Mouse (Mus musculus) ES-CJ7 (cell line): Measurements from ENCODE around the gene Rgmb.

ENCODE experiments used
- DNase-seq: peaks from one replicate; pipeline ENCODE4 v3.0.0; 2011; ENCODE audit warnings: low read depth, low spot score

The Rgmb gene

DNA sequence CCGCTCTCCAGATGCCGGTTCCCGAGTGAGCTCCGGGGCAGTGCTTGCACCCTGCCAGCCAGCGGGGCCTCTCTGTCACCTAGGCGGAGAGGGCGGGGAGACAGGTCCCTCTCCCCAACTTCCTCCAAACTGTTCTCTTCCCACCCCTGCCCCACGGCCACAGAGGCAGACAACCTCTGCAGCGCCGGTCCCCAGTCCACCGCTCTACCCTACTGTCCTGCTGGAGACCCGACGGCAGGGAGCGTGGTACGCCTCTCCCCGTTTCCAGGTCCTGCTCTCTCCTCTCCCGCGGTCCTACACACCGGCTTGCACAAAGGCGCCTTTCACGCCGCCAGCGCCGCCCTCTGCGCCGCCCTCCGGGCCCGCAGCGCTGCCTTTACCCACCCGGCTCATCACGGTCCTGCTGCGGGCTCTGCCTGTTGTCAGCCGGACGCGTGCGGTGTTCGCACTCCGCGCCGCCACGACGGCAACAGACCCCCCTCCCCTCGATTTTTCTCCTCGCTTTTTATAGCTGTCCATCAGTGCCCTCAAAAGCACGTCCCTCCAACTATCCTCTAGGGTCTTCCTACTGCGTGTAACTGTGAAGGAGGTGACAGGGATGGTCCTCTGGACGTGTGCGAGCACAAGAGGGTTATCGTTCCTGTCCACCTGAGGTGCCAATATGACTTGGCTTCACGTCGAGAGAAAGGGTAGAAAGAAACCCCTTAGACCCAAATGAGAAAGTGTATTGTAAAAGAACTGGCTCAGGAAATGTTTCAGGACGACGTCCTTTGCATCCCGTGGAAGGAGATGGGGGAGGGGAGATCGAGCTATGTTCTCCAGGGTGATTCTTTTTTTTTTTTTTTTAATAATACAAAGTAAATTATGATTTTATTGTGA, at the start of gene Rgmb:
Rgmb (minus strand) TSS at position 274 of the 879 bp plus-strand sequence.
- DNase-seq = peak; percentile 25

DNA sequence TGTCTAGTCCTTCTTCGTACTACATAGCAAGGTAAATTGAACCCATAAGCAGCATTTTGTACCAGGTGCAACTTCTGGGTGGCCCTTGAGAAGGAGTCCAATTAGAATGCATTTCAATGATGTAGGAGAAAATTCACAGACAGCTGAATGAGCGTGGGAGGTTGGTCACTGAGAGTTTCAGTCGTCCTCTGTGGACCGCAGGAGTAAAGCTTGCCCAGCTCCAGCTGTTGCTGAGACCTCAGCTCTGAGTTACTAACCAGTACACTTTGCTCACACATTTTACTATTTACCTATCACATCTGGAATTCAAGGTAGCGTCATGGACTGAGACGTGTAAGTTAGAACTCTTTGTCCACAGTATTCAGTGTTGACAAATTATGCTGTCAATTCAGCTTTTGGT, 43.9 kb upstream of the Rgmb start:
- no peak for DNase-seq

DNA sequence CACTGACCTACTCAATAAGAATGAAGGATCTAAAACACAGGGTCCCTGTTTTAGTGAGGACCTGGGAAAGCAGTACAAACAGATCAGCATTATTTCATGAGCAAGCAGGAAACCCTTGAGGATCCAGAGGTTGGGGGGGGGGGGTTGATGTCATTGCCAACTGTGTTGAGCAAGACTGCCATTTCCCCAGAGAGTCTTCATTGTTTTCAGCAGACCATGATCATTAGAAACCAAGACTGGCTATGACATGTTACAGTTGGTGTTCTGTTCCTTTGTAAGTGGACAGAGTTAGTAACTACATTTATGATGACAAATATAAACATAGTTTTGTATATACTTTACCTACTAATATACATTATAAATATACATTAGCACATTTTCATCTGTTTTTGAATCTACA, 41.3 kb upstream of the Rgmb start:
- no peak for DNase-seq

DNA sequence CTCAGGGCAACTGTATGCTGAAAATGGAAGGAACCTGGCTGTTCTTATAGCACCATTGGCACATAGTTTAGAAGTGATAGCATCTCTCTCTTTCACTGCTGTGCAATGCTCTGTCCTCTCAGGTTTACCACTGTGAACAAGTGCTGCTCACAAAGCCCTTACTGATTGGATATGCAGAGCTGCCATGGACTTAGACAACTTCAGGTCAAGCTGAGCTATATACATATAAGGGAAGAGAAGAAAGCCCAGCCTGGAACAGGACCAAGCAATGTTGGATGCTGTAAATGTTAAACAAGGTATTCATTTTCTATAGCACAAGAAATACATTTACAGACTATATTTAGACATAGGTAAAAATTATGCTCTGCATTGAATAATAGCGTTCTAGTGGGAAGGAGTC, 34.4 kb upstream of the Rgmb start:
- no peak for DNase-seq

DNA sequence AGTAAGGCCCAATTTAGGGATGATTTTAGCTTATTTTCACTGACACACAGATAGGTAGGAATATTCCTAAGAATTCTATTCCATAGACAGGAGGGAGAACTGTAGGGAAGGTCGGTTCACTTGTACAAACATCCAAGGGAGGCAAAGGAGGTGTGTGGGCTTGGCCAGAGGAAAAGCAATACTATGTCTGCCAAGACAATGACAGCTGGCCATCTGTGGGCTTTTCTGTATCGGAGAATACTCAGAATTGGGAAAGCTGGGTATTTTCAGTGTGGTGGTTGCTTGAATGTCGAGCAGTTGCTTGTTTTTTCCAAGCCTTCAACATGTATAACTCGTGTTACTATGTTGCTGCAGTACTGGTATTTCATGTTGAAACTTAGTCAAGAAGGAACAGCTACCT, 31.5 kb upstream of the Rgmb start:
- DNase-seq = no peak

DNA sequence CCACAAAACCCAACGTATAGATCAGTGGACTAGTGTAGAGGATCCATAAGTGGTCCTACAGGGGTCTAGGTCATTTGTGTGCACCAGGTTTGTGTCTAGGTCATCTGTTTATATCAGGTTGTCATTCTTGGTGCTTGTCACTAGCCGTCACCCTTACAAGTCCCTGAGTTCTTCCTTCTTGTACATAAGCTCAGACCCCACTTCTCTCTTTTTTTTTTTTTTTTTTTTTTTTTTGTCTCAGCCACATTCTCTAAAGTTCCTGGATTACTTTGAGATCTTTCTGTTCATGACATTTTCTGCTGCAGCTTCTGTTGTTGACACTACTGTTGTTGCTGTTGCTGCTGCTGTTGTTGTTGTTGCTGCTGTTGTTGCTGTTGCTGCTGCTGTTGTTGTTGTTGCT, 22.3 kb upstream of the Rgmb start:
- DNase-seq = no peak

GRCm38 (mm10) chr17:15850544-15850943, 19.7 kb upstream of the Rgmb start:
- no peak for DNase-seq

GRCm38 (mm10) chr17:15841425-15841824, 10.6 kb upstream of the Rgmb start:
- DNase-seq = no peak

GRCm38 (mm10) chr17:15832398-15832797, 1.6 kb upstream of the Rgmb start:
- DNase-seq = no peak

DNA sequence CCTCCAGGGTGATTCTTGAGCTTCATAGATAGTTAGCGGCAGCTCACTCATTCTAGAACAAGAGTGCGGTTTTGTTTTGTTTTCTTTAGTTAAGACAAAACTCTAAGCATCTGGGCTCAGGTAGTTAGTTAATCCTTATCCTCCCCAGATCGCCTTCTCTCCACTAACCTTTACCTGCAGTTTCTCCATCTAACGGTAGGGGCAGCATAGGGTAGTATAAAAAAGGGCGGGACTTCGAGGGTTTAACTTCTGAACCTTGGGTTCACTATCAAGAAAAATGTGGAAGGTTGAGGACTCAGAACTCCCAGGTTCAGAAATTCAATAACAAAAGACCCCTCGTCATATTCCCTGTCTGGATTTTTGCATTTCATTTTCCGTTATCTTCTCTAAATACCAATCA, 971 bp upstream of the Rgmb start:
- peak; percentile 76 for DNase-seq

DNA sequence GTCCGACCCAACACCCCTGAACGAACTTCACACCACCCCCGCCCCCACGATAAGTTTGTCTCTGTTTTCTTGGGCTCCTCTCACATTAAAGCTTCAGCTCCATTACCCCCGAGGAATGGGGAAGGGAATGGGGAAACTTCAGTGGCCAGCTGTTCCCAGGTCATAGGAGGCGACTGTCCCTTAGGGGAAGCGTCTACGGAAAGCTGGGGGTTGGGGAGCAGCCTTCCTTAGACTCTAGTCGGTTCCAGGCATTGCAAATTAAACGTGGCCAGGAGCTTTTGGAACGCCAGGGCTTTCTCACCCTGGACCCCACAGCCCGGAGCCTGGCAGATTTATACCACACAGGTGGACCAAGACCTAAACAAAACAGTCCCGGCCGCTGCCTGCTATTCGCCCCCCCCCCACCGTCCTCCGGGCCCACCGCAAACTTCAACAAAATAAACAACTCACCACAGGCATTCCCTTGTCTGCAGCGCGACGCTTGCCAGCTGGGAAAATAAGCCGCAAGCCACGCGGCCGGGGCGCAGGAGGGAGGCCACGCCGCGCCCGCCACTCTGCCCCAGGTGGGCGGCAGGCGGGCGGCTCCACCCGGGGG, 571 bp downstream of the Rgmb start:
- no peak for DNase-seq

DNA sequence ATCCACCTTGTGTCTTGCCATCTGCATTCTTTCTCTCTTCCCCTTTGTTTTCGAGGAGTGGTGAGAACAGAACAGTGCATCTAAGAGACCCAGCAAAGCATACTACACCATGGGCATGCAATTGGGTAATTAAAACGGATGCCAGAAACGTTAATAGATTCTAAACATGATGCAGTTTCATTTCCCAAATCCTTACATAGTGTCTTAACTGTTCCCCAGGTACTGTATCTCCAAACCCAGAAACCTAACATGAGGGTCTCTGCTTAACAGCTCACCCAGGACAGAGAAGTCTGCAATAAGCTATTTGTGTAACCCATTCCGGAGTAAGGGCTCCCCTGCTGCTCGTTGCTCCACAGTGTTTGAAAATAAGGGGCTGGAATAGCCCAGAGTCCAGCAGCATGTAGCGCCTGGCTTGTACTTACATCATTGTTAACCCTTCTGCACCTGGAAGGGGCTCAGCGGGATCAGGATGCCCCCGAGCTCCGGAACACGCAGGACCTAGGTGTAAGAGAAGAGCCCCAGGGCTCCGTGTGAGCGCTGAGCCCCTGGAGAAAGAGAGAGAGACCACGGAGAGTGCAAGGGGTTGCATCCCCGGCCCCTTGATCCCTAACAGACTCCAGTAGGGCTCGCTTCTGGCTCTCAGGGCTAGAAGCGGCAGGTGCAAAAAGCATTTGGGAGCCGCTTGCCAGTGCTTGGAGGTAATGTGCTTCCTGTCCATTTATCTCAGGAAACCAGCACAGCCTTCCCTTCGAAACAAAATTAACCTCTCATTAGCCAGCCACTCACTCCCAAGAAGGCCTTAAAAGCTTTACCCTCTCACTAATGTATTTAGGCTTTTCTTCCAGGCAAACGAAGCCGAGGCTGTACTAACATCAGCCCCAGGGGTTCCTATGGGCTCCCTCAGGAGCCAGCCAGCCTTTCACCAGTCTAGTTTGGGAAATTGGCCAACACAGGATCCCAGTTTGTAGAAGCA, 1.4 kb downstream of the Rgmb start:
- no peak for DNase-seq

DNA sequence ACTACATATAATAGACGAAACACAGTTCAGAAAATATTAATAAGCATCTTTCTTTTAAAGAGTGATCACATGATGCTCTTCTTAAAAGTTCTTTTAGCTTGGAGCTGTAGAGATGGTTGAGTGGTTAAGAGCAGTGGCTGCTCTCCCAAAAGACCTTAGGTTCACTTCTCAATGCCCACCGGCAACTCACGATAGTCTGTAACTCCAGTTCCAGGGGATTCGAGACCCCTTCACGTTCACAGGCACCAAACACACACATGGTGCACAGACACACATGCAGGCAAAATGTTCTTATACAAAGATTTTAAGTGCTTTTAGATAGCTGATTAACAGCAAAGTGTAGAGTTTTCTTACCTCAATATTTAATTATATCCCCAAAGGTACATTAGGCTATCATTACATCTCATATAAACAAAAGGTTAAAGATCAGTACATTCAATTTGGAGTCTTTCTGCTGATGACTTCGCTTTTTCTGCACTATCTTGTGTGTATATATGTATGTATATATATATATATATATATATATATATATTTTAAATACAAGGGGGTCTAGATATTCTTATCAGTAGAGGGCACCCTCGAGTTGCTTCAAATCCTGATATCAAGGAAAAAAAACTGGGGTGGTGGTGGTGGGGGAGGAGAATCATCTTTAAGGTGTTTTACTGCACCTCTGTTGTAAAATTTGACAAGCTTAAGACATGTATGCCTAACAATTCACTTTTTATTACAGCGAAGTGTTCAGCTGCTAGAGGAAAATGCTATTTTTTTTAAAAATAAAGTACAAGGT, 2.5 kb downstream of the Rgmb start:
- no peak for DNase-seq

DNA sequence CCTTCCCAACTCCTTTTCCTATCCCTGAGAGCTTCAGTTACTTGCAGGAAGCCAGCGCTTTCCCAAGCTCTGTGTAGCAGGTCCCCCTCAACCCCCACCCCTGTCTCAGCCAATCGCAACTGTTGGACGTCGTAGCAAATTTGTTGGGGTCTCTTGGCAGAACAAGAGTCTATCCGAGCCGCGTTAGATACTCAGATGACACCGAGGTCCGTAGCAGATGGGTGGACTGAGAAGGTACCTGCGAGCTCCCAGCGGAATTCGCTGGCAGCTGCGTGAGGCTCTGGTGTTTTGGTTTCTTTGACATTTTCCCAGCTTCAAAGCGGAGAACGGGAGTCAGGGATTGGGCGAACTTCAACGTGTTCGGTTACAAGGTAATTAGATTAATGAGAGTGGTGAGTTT, 3.9 kb downstream of the Rgmb start:
- no peak for DNase-seq

DNA sequence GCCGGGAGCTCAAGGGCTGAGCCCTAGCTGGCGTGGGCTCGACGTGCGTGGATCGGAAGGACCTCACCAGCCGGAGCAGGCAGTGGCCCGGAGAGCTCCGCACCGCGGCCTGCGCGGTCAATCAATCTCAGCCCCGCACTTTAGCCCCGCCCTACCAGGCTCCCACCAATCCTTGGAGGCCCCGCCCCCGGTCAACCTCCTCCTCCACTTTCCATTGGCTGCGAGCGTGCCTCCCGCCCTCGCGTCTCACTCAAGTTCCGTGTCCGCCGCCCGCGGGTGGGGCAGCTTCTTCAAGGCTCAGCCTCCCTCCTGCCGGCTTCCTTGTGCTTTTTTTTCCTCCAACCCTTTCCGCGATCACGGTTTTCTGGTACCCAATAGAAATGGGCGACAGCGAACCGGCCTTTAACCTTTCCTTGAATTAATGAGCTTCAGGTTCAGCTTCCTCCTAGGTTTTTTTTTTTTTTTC, 4.4 kb downstream of the Rgmb start:
- peak; percentile 96 for DNase-seq

GRCm38 (mm10) chr17:15825481-15826396, 5.1 kb downstream of the Rgmb start:
- peak; percentile 20 for DNase-seq

GRCm38 (mm10) chr17:15824854-15825253, 6.0 kb downstream of the Rgmb start:
- no peak for DNase-seq

DNA sequence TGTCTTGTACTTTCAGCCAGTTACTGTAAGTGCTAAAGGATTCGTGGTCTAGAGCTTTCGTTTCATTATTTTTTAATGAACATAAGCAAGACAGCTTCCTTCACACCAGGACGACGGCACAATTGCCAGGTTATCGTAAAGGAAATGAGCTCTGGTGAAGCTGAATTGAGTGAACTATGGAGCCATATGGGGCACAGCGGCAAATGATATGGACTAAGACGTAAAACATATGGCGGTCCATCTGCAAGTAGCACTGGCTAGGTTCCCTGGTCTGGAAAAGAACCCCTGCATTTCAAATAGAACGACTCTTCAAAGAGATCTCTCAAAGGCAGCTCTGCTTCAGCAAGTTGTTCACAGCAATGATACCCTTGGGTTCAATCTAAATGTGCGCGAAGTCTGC, 6.5 kb downstream of the Rgmb start:
- no peak for DNase-seq

- DNase-seq = no peak
Observed at GRCm38 (mm10) chr17:15823838-15824237, 7.0 kb downstream of the Rgmb start.

DNA sequence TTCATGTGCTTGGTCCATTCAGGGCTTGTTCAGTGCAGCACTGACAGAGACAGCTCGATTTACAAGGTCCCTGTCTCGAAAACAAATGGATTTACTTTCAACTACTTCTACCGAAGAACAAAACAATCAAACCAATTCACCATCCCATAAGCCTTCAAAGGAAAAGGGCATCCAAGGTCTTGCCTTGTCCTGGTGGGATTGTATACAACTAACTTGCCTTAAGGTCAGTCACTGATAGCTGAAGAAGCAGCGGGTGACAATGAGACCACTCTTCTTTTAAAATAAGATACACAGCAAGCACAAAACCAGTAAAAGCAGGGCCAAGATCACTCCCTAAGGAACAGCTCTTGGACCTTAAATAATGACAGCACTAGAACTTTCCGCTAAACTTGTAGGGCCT, 7.6 kb downstream of the Rgmb start:
- DNase-seq = peak; percentile 13
